Mouse (Mus musculus) CH12.LX (cell line): ENCODE data around the gene Zc3h10. TPM values are rescaled to one million over a fixed set of nuclear protein-coding genes. Genes with fewer than 3 reads are reported as not detected.

ENCODE experiments used
- DNase-seq: peaks from one replicate; pipeline ENCODE4 v3.0.0-alpha.2; 2013; ENCODE audit errors: extremely low read depth
- H3K27ac ChIP-seq: 2 replicates; pipeline ENCODE4 v1.5.1; 2012; ENCODE audit warnings: low read depth, mild to moderate bottlenecking, control low read depth, moderate library complexity; ENCODE audit not compliant: insufficient read depth
- H3K27me3 ChIP-seq: replicated peaks from 2 replicates; pipeline ENCODE3; 2012; ENCODE audit warnings: inconsistent platforms
- H3K36me3 ChIP-seq, 2 experiments: replicated peaks in 1 of 2; 2 replicates each; pipeline versions ENCODE3 to v1.6.1; 2012; ENCODE audit warnings: inconsistent platforms in 1 of 2, low read length in 1 of 2, mild to moderate bottlenecking in 1 of 2, mixed read lengths in 1 of 2, moderate library complexity in 1 of 2; ENCODE audit not compliant: control insufficient read depth in 1 of 2, insufficient read depth in 1 of 2
- H3K4me1 ChIP-seq, 2 experiments: 2 replicates each; pipeline ENCODE4 v1.6.1; 2012; ENCODE audit warnings: inconsistent platforms in 1 of 2, moderate library complexity in 1 of 2; ENCODE audit not compliant: insufficient read depth in 2 of 2, control insufficient read depth in 1 of 2
- H3K4me2 ChIP-seq: 2 replicates; pipeline ENCODE4 v1.6.1; 2012; ENCODE audit warnings: low read depth, mild to moderate bottlenecking, control low read depth; ENCODE audit not compliant: poor library complexity, insufficient read depth, severe bottlenecking
- H3K4me3 ChIP-seq, 3 experiments: fragments of 150-350 bp in 1 of 3; sonication (generic) in 1 of 3; replicated peaks in 1 of 3; 2 replicates each; pipeline versions ENCODE3 to v1.5.1; 2011 to 2012; ENCODE audit warnings: low read depth in 2 of 3, low read length in 2 of 3, mild to moderate bottlenecking in 2 of 3, moderate library complexity in 2 of 3, control low read depth in 1 of 3, improper control_type of control experiment in 1 of 3, inconsistent platforms in 1 of 3, mixed read lengths in 1 of 3; ENCODE audit not compliant: poor library complexity in 1 of 3
- H3K79me2 ChIP-seq: replicated peaks from 2 replicates; pipeline ENCODE4 v1.6.1; 2012; ENCODE audit warnings: mild to moderate bottlenecking, moderate library complexity; ENCODE audit not compliant: control insufficient read depth, poor library complexity, insufficient read depth, severe bottlenecking; ENCODE audit errors: extremely low read depth
- H3K9ac ChIP-seq: 2 replicates; pipeline ENCODE4 v1.6.1; 2012; ENCODE audit warnings: low read depth, mild to moderate bottlenecking, control low read depth, moderate library complexity; ENCODE audit not compliant: insufficient read depth
- H3K9me3 ChIP-seq: replicated peaks from 2 replicates; pipeline ENCODE3; 2012; ENCODE audit warnings: low read length, inconsistent platforms, mixed read lengths
- CHD1 ChIP-seq: IDR thresholded peaks from 2 replicates; pipeline ENCODE4 v1.6.1; 2012; ENCODE audit warnings: low read depth, low read length, improper control_type of control experiment, inconsistent platforms
- CHD2 ChIP-seq: IDR thresholded peaks from 2 replicates; pipeline ENCODE4 v1.6.1; 2011; ENCODE audit warnings: low read length, improper control_type of control experiment
- E2F4 ChIP-seq: IDR thresholded peaks from 2 replicates; pipeline ENCODE4 v1.6.1; 2011; ENCODE audit warnings: low read depth, low read length, improper control_type of control experiment; ENCODE audit not compliant: insufficient replicate concordance
- ELF1 ChIP-seq: IDR thresholded peaks from 2 replicates; pipeline ENCODE4 v1.6.1; 2014; ENCODE audit warnings: low read depth, mild to moderate bottlenecking, inconsistent platforms, low read length, improper control_type of control experiment
- EP300 ChIP-seq: IDR thresholded peaks from 2 replicates; pipeline ENCODE4 v1.6.1; 2011; ENCODE audit warnings: low read length, improper control_type of control experiment
- ETS1 ChIP-seq: conservative IDR thresholded peaks from 2 replicates; pipeline ENCODE4 v1.6.1; 2012; ENCODE audit warnings: low read depth, mild to moderate bottlenecking, inconsistent platforms, low read length, improper control_type of control experiment, moderate library complexity
- IRF4 ChIP-seq: IDR thresholded peaks from 2 replicates; pipeline ENCODE4 v1.6.1; 2014; ENCODE audit warnings: low read depth, mild to moderate bottlenecking, inconsistent platforms, low read length, improper control_type of control experiment
- KAT2A ChIP-seq: IDR thresholded peaks from 2 replicates; pipeline ENCODE4 v1.6.1; 2012; ENCODE audit warnings: low read length, improper control_type of control experiment, inconsistent platforms; ENCODE audit not compliant: insufficient replicate concordance
- MAZ ChIP-seq: IDR thresholded peaks from 2 replicates; pipeline ENCODE4 v1.6.1; 2012; ENCODE audit warnings: low read depth, mild to moderate bottlenecking, inconsistent platforms, low read length, improper control_type of control experiment, moderate library complexity
- MEF2A ChIP-seq: IDR thresholded peaks from 2 replicates; pipeline ENCODE4 v1.6.1; 2014; ENCODE audit warnings: low read depth, mild to moderate bottlenecking, inconsistent platforms, low read length, improper control_type of control experiment, borderline replicate concordance
- MXI1 ChIP-seq: IDR thresholded peaks from 2 replicates; pipeline ENCODE4 v1.6.1; 2011; ENCODE audit warnings: mild to moderate bottlenecking, low read depth, low read length, improper control_type of control experiment
- POLR2A ChIP-seq: IDR thresholded peaks from 2 replicates; pipeline ENCODE4 v1.6.1; 2011; ENCODE audit warnings: low read depth, mild to moderate bottlenecking, improper control_type of control experiment, low read length
- RCOR1 ChIP-seq: conservative IDR thresholded peaks from 2 replicates; pipeline ENCODE4 v1.6.1; 2012; ENCODE audit warnings: low read depth, mild to moderate bottlenecking, inconsistent platforms, low read length, improper control_type of control experiment
- SMC3 ChIP-seq: IDR thresholded peaks from 2 replicates; pipeline ENCODE4 v1.6.1; 2011; ENCODE audit warnings: low read depth, low read length, improper control_type of control experiment
- TBP ChIP-seq: conservative IDR thresholded peaks from 2 replicates; pipeline ENCODE4 v1.6.1; 2011; ENCODE audit warnings: low read depth, low read length, improper control_type of control experiment
- TCF12 ChIP-seq: IDR thresholded peaks from 2 replicates; pipeline ENCODE4 v1.6.1; 2014; ENCODE audit warnings: low read depth, mild to moderate bottlenecking, inconsistent platforms, low read length, improper control_type of control experiment
- USF2 ChIP-seq: conservative IDR thresholded peaks from 2 replicates; pipeline ENCODE4 v1.6.1; 2011; ENCODE audit warnings: low read depth, low read length, improper control_type of control experiment
- dilution Hi-C: fragments of 300-500 bp; cut with MboI; formaldehyde crosslinking; loops from 2 replicates; pipeline ENCODE4 v1.14.3; 2020; ENCODE audit warnings: low sequenced_read_pairs; ENCODE audit not compliant: extremely low pct_unique_long_range_greater_than_20kb, extremely low pct_ligation_motif_present
- in situ Hi-C: fragments of 300-500 bp; cut with MboI; formaldehyde crosslinking; loops from 3 replicates; pipeline ENCODE4 v1.14.3; 2019; ENCODE audit warnings: low sequenced_read_pairs, low pct_ligation_motif_present, low pct_unique_long_range_greater_than_20kb, mixed read lengths
- polyA plus RNA-seq: library from polyadenylated mRNA; unstranded; fragments of >175 nt; gene quantifications from 2 replicates; pipeline ENCODE4 v1.2.1, GENCODE M21; 2012; ENCODE audit warnings: low read depth; ENCODE audit not compliant: insufficient read length
- total RNA-seq, 2 experiments: library from RNA; depleted of rRNA; stranded (reverse); fragments of 300-350 nt in 1 of 2; fragments of >200 nt in 1 of 2; gene quantifications; 2 replicates each; pipeline ENCODE4 v1.2.3; 2012 to 2014

Zc3h10 gene
- total and polyA plus RNA-seq, 3 experiments: 14.4 to 19.9 (median 16.2) TPM

DNA sequence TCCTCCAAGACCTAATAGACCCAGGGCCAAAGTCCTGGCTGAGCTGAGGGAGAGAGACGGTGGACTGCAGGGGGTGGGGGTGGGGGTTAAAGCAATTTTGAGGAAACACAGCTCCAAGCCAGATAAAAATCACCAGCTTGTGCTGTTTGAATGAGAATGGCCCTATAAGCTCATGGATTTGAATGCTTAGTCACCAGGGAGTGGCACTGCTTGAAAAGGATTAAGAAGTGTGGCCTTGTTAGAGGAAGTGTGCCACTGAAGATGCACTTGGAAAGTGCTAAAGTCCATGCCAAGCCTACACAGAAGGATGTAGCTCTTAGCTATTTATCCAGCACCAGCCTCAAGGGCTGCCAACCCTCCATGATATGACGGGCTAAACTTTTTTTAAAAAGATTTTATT is 12.4 kb downstream of the Zc3h10 start:
- Histone ChIP-seq H3K9me3 (no peaks in the 10 kb centered on the region), H3K27me3 (no peaks in the 10 kb centered on the region), H3K79me2 (no peaks in the 10 kb centered on the region), H3K4me3 (no peak overlapping the region), H3K9ac (no peak overlapping the region), H3K4me1 (peaks cover 3 to 16% of the 10 kb centered on the region in 2 experiments; a peak in 2 of 4 replicates), H3K4me2 (no peak overlapping the region), H3K36me3 (no peaks in the 10 kb centered on the region), H3K27ac (no peak overlapping the region)
- in situ Hi-C loops (no loop called here), dilution Hi-C loops (no loop called here)
- no peak for DNase-seq
- TF ChIP-seq TCF12 (no peak), MEF2A (no peak), ELF1 (no peak), POLR2A (no peak), CHD2 (no peak), USF2 (no peak), KAT2A (no peak), MXI1 (no peak)
- TF ChIP-seq, all 38 proteins: peak for 0

DNA sequence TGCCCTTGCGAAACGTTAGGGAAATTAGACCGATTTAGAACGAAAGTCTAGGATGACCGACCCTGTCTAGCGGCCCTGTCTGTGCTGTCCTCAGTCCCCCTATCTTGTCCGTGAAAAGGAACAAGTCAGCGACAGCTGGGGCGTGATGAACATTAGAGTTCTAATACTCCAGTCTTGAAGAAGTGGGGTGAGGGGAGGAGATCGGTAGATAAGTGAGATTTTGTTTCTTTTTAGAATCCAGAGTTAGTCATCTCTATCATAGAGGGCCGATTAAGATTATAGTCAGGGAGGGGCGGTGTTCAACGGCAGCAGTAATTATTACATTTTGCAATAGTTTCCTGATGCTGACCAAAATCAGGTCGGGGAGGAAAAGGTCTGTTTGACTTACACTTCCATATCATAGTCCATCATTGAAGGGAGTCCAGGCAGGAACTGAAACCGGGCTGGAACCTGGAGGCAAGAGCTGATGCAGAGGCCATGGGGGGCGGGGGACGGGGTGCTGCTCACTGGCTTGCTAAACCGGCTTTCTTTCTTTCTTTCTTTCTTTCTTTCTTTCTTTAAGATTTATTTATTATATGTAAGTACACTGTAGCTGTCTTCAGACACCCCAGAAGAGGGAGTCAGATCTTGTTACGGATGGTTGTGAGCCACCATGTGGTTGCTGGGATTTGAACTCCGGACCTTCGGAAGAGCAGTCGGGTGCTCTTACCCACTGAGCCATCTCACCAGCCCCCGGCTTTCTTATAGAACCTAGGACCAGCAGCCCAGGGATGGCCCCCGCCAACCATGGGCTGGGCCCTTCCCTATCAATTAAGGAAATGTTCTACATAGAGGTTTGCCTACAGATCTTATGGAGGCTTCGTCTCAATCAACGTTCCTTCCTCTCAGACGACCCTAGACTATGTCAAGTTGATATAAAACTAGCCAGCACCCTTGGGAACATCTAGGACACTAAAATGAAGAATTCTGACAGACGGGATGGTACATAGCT is 20.9 kb downstream of the Zc3h10 start:
- H3K27ac ChIP-seq: peak overlapping the region; percentile 50
- peak overlapping the region; percentile 70 for H3K9ac ChIP-seq
- peaks cover 10 to 13% of the 10 kb centered on the region in 2 experiments for H3K36me3 ChIP-seq
- peak overlapping the region; percentile 81 for H3K4me2 ChIP-seq
- H3K4me1 ChIP-seq: peaks cover 0 to 21% of the 10 kb centered on the region in 2 experiments; a peak in 2 of 4 replicates
- no peaks in the 10 kb centered on the region for H3K27me3 ChIP-seq
- TF ChIP-seq E2F4: no peak
- peak; percentile 72 for TF ChIP-seq IRF4
- 0 out of 2 replicates have a peak, but pooled peaks have one; percentile 1 for TF ChIP-seq TBP
- TF ChIP-seq EP300: peak; percentile 46
- TF ChIP-seq ETS1: 0 out of 2 replicates have a peak, but pooled peaks have one; percentile 1
- TF ChIP-seq SMC3: no peak
- no peak for TF ChIP-seq MAZ
- 0 out of 2 replicates have a peak, but pooled peaks have one; percentile 39 for TF ChIP-seq CHD1
- no peak for TF ChIP-seq POLR2A
- no peak for TF ChIP-seq RCOR1
- dilution Hi-C loops (no loop called here), in situ Hi-C loops (no loop called here)
- no peaks in the 10 kb centered on the region for H3K9me3 ChIP-seq
- H3K4me3 ChIP-seq: peak overlapping the region; percentile 54 to 92 (median 86)
- DNase-seq: peak; percentile 33
- no peaks in the 10 kb centered on the region for H3K79me2 ChIP-seq
